Mouse (Mus musculus) cerebellum, adult 2 months (tissue): ENCODE data around the gene Ankrd54.

Experiments
- CTCF ChIP-seq: fragments of 200-500 bp; IDR thresholded peaks from 2 replicates; pipeline ENCODE4 v1.5.1; 2011; ENCODE audit warnings: low read depth, mild to moderate bottlenecking, control low read depth, low read length, moderate library complexity, borderline replicate concordance; ENCODE audit not compliant: insufficient read depth
- POLR2A ChIP-seq: fragments of 200-500 bp; IDR thresholded peaks from 2 replicates; pipeline ENCODE4 v1.6.1; 2011; ENCODE audit warnings: low read length, control low read depth, borderline replicate concordance; ENCODE audit not compliant: insufficient read depth

DNA sequence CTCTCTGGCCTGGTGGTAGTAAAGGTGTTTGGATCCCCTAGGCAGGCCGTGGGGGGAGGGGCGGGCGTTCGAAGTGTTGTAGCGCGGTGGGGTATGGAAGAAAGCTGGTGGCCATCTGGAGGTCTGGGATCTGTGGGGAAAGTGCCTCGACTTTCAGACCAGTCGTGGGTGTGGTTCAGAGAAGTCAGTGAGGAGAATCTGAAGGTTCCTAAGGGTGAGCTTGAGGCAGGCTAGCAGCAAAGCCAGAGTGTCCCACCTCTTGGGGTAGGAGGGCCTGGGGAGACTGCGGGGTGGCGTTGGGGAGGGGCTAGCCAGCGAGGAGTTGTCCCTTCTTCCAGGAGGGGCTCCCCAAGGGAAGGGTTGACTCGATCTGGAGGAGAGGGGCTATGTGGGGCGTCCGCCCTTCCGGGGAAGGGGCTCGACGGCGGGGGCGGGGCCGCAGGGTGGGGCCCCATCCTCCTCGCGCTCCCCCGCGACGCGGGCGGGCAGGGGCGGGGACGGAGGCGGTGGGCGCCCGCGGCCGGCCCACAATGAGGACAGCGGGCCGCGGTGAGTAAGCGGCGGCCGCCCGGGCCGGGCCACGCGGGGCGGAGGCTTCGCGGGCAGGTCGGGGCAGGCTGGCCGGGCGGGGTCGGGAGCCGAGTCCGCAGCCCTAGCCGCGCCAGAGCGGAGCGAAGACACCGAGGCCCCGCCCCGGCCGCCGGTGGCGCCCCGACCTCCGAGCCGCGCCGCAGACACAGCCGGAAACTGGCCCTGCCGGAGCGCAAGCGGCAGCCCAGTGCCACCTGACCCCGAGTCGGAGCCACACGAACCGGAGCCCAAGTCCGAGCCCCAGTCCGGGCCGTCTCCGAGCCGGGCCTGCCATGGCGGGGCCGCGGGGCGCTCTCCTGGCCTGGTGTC, 46.0 kb upstream of the Ankrd54 start, which contains the start of gene Micall1:
- 0 out of 2 replicates have a peak, but pooled peaks have one; percentile 37 for TF ChIP-seq POLR2A
- no peak for TF ChIP-seq CTCF
